Comparison of ENCODE assay signal across 9 mouse cellular contexts in the genomic region with DNA sequence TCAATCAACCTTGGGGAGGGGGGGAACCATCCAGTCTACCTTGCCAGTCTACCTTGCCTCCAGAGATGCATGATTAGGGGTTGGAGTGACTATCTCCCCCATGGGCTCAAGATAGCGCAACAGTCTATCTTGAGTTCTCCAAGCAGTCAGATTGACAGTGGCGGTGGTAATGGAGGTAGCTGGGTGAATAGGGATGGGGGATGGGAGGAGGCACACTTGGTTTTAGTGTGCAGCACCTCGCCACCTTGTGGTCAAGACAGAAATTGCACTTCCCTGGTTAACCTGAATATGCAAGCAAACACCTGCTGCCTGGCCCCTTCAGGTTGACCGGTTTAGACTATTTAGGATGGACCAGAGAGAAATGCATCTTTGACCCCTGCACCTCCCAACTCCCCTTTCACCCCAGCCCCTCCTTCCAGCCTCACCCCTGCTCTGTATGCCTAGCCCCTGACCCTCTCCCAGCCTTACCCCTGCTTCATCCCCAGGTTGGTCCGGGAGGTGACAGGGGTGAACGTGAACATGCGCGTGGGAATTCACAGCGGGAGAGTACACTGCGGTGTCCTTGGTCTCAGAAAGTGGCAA.
DNase-seq lines count a peak whose midpoint lies in the region; ATAC-seq and TF ChIP-seq lines count a peak whose summit lies in the region.
"Had no signal": no experiment of that assay in that cellular context is flagged by ENCODE, and none has a peak within 500 bp of the region (broad histone marks: within the 10 kb centered on the region; RNA-seq: fewer than 3 reads in every experiment).

No protein-coding gene starts in this region.

- TF ChIP-seq POLR2A in cerebellum, adult 2 months (IDR thresholded peaks at IDR 0.05; ENCODE audit: borderline replicate concordance, insufficient read depth, low read length), result no peak

- H3K27me3 ChIP-seq in cerebellum, adult 2 months (ENCODE audit: control insufficient read depth, insufficient read depth, low read length), result no peaks in the 10 kb centered on the region
- H3K27me3 ChIP-seq in hindbrain, embryonic 12.5 days, result no peaks in the 10 kb centered on the region; the same call in 1 of the 2 replicates

- no peak overlapping the region for H3K27ac ChIP-seq in cerebellum, adult 2 months (ENCODE audit: insufficient read depth, low read length)
- H3K27ac ChIP-seq in hindbrain, embryonic 12.5 days, result no peak overlapping the region
- H3K27ac ChIP-seq: lung, embryonic 15.5 days had no signal

- H3K4me2 ChIP-seq in hindbrain, embryonic 12.5 days (replicated peaks), result no peak overlapping the region
- H3K4me2 ChIP-seq: lung, embryonic 15.5 days had no signal

- no peak overlapping the region for H3K9ac ChIP-seq in hindbrain, embryonic 12.5 days
- H3K9ac ChIP-seq: lung, embryonic 15.5 days had no signal

- DNase-seq in Muller cell, postnatal 12 days (ENCODE audit: inconsistent ontology term), result peak; percentile 70
- peak; percentile 81 to 82 for DNase-seq in cerebellum, adult 2 months
- DNase-seq in frontal cortex, adult 2 months (ENCODE audit: extremely low spot score in 1 of 2, low spot score in 1 of 2), result peak; percentile 76 to 97
- peak; percentile 83 to 92 for DNase-seq in layer of hippocampus, postnatal 14 days (ENCODE audit: low spot score in 2 of 2)
- DNase-seq in lung, postnatal 4 days, result peak; percentile 53 to 85
- DNase-seq in right cerebral cortex, adult 2 months (ENCODE audit: low spot score in 2 of 2), result peak; percentile 91 to 94
- peak; percentile 65 for DNase-seq in urinary bladder, postnatal 10 days (ENCODE audit: low spot score)

- ATAC-seq in hindbrain, embryonic 12.5 days (ENCODE audit: low FRiP score), result peak; percentile 61

- 27% methylated on average over 10 of the region's 10 CpGs for WGBS in cerebellum, adult 2 months
- 38% methylated on average over 10 of the region's 10 CpGs for WGBS in hindbrain, embryonic 12.5 days

- H3K9me3 ChIP-seq in hindbrain, embryonic 12.5 days (replicated peaks), result no peaks in the 10 kb centered on the region
- H3K9me3 ChIP-seq: lung, embryonic 15.5 days had no signal

- no peaks in the 10 kb centered on the region for H3K4me1 ChIP-seq in cerebellum, adult 2 months (ENCODE audit: control insufficient read depth, insufficient read depth, low read length)
- H3K4me1 ChIP-seq in hindbrain, embryonic 12.5 days, result peaks cover 7% of the 10 kb centered on the region; the same call in 1 of the 2 replicates
- H3K4me1 ChIP-seq: lung, embryonic 15.5 days had no signal

- peak; percentile 98 for TF ChIP-seq CTCF in cerebellum, adult 2 months (IDR thresholded peaks at IDR 0.05; ENCODE audit: borderline replicate concordance, insufficient read depth, low read depth, low read length)

- no peaks in the 10 kb centered on the region for H3K36me3 ChIP-seq in hindbrain, embryonic 12.5 days
- H3K36me3 ChIP-seq: lung, embryonic 15.5 days had no signal

- H3K4me3 ChIP-seq in cerebellum, adult 2 months (replicated peaks; ENCODE audit: insufficient read depth, low read depth, low read length), result no peak overlapping the region
- H3K4me3 ChIP-seq in hindbrain, embryonic 12.5 days, result no peak overlapping the region
- H3K4me3 ChIP-seq: lung, embryonic 15.5 days had no signal
